Mouse (Mus musculus) heart, postnatal 25 days (tissue): ENCODE results near the gene 1700057G04Rik. TPM values are rescaled to one million over a fixed set of nuclear protein-coding genes. Genes with fewer than 3 reads are reported as not detected.

ENCODE experiments used
- DNase-seq: peaks from one replicate; pipeline ENCODE4 v3.0.0; 2022; ENCODE audit warnings: low spot score
- intact Hi-C: fragments of 180-260 bp; cut with DNase I; formaldehyde crosslinking; loops from one replicate; pipeline ENCODE4 v1.15.1; 2025
- total RNA-seq, 2 experiments: library from RNA; stranded (reverse); gene quantifications; 2 replicates each; pipeline ENCODE4 v1.2.3; 2021

1700057G04Rik gene
- not detected for total RNA-seq

- DNase-seq, result no peak
- intact Hi-C loops, result no loop called here
Observed at GRCm38 (mm10) chr9:92309077-92309476, at the start of gene 1700057G04Rik. 1700057G04Rik (plus strand) TSS chr9:92309377.

DNA sequence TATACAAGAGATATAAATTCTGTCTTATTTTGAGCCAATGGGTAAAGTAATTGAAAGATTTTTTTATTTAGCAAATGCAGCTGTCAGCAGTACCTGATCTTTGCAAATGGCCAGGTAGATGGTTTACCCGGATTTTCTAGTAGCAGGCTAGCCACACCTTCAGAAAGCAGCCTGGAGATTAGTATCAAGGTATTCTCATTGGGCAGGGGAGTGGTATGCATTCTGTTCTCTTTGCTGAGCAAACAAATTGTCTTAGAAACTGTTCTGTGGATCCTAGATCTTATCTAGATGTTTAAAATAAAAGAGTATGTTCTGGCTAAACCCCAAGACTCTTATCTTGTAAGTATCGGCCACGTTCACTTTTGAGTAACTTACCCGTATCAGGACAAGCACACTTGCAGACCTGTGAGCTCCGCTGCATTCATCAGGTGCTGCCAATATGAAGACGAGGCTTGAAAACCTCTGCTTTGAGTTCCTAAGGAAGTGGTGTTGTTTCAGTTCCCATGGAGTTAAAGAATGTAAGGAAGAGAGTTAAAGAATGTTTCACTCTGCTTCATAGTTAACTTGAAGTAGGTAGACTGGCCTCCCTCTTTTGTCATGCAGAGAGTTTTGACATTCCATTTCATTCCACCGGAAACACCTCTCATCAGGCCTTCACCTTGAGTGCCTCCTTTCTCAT lies 48.6 kb upstream of the 1700057G04Rik start:
- DNase-seq, result no peak
- intact Hi-C loops, result no loop called here

DNA sequence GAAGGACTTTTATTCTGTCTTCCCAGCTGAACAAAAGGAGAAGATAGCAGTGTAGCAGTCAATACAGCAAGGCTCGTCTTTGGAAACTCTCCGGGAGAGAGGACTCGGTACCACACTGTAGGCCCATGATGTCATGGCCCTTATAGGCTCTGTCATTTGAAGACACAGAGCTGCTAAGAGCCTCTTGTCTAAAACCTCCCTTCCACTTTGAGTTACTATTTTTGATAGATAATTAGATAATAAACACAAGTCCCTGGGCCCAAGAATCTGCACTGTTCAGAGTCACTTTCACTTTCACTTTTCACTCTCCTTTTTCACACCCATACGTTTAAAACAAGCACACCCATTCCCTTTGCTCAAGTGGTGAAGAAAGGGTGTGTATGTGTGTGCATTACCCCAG lies 43.5 kb upstream of the 1700057G04Rik start:
- intact Hi-C loops, result loop anchor here (2.0 kb wide), 1 partner anchor 15 kb away; no protein-coding TSS in a partner anchor
- DNase-seq, result no peak

- DNase-seq, result no peak
- intact Hi-C loops, result no loop called here
Observed at GRCm38 (mm10) chr9:92266558-92267171, 42.5 kb upstream of the 1700057G04Rik start.

GRCm38 (mm10) chr9:92267732-92268131 lies 41.4 kb upstream of the 1700057G04Rik start:
- DNase-seq, result no peak
- intact Hi-C loops, result no loop called here

DNA sequence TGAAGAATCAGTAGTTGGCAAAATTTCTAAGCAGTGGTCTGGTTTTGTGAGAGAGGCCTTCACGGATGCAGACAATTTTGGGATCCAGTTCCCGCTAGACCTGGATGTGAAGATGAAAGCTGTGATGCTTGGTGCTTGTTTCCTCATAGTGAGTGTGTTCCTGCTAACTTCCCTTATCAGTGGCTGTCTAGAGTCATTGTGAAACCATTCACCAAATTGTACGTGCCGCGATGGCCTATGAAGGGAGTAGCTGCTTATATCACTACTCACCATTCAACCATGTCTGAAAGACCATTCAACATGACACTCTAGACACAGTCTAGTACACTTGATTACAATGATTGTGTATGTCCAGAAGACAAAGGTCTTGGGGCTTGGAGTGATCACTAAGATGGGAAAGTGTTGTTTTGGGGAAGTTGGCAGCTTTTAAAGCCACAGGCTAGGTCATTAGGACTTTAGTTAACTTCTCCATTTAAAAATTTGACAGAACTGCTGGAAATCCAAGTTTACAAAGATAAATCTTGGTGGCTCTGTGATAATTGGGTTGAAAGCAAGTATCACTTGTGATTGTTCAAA lies 39.3 kb upstream of the 1700057G04Rik start:
- intact Hi-C loops, result loop anchor here (5.0 kb wide), 1 partner anchor 187 kb away; the partner anchor contains the start of gene Plscr4
- DNase-seq, result no peak

GRCm38 (mm10) chr9:92270927-92271326 lies 38.2 kb upstream of the 1700057G04Rik start:
- intact Hi-C loops, result loop anchor here (5.0 kb wide), 1 partner anchor 186 kb away; the partner anchor contains the start of gene Plscr4
- peak; percentile 38 for DNase-seq

GRCm38 (mm10) chr9:92272650-92273049 lies 36.5 kb upstream of the 1700057G04Rik start:
- no peak for DNase-seq
- intact Hi-C loops, result loop anchor here (5.0 kb wide), 1 partner anchor 185 kb away; the partner anchor contains the start of gene Plscr4

GRCm38 (mm10) chr9:92273271-92273670 lies 35.9 kb upstream of the 1700057G04Rik start:
- intact Hi-C loops, result loop anchor here (5.0 kb wide), 1 partner anchor 184 kb away; the partner anchor contains the start of gene Plscr4
- DNase-seq, result no peak

GRCm38 (mm10) chr9:92273956-92274762 lies 35.0 kb upstream of the 1700057G04Rik start:
- no peak for DNase-seq
- intact Hi-C loops, result loop anchor here (5.0 kb wide), 1 partner anchor 183 kb away; the partner anchor contains the start of gene Plscr4

DNA sequence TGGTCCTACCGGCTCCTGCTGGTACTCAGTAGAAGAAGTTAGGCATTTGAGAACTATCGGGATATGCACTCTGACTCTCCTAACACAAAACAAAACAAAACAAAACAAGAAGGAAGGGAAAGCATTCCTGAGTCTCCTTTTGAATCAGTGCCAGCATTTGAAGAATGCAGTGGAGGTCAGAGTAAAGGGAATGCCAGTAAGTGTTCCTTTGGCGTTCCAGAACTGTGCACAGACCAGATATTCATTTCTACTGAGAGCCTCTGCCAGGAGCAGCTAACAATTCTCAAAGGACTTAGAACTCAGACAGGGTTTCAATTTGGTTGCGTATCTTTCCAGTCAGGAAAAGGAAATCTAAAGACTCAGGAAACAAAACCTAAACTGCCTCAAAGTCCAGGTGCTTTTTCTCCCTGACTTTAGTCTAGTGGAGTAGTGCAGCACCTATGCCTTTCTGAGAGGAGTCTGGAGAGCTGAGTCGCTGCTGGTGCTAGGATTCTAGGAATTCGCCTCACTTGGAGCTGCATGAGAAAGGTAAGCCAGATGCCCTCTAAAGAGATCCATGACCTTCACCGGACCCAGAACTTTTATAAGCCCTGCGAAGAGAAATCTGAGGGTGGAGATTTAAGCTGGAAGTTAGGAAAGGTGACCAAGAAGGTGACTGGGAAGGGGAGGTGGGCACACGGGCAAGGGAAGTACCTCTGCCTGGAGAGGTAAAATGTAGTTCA lies 33.5 kb upstream of the 1700057G04Rik start, which contains the start of gene Plscr2:
Plscr2 (plus strand) TSS at position 117 of the 722 bp plus-strand sequence.
- DNase-seq, result peak; percentile 14
- intact Hi-C loops, result loop anchor here (5.0 kb wide), 1 partner anchor 53 kb away; no protein-coding TSS in a partner anchor

DNA sequence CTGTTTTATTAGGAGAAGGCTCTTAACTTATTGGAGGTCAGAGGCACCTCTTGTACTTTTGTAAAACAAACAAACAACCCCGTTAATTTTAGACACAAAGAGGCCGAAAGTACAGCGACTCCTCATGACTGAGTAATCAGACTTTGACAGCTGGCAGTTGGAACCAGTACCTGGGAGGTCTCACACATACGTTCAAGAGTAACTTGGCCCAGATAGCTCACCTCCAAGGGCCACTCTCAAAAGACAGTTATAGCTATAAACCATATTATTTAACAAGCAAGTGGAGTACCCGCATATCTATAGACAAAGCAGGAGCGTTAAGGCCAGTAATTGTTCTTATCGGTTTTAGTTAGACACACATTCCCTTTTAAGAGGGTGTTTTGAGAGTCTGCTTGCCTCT lies 32.8 kb upstream of the 1700057G04Rik start:
- no peak for DNase-seq
- intact Hi-C loops, result loop anchor here (5.0 kb wide), 1 partner anchor 54 kb away; no protein-coding TSS in a partner anchor

DNA sequence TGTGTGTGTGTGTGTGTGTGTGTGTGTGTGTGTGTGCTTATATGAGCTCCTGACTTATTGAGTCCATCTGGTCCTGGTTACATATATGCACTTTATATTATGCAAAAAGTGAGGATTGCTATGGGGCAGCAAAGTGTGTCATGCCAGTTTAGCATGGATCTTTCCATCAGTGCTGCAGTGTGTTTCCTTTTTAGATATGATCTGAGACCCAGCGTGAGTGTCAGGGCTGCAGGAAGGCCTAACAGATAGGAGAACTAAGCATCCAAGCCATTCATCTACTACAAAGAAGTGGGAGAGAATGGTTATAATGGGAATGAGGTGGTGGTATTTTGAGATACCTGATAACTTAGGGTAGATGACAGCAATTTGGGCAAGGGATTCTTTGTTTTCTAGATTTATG lies 29.1 kb upstream of the 1700057G04Rik start:
- intact Hi-C loops, result no loop called here
- no peak for DNase-seq

- intact Hi-C loops, result no loop called here
- no peak for DNase-seq
Observed at GRCm38 (mm10) chr9:92282563-92283171, 26.5 kb upstream of the 1700057G04Rik start.

DNA sequence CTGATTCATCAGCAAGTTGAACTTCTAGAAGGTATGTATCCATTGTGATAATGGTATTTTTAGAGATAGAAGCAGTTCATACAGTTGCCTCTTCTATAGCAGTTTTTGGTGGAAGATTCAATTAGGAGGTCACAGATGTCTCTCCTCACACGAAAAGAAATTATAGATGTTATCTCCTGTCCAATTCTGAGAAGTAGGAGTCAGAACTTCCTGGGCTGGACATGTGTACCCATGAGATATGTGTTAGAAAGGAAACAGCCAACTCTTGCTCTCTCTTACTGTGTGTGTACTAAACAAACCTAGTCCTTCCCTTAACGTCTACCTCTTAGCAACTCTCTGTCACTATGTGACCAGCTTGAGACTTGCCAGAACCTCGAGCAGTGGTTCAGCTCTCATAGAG lies 19.5 kb upstream of the 1700057G04Rik start:
- intact Hi-C loops, result no loop called here
- no peak for DNase-seq

DNA sequence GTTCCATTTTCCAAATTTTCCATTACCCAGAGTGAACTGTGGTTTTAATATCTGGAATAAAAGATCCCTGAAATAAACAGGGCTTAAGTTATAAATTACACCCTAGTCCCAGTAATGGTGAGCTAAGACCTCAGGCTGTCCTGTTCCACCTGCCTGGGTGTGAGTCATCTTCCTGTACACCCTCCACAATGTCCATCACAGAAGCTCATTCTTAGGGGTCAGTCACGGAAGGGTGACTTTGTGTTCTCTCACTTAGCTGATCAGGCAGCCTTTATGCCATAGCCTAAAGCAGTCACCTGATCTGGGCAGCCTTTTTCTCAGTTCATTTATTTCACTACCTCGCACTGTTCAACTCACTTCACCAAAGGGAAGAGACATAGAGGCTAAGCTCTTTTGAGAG lies 17.0 kb upstream of the 1700057G04Rik start:
- intact Hi-C loops, result no loop called here
- no peak for DNase-seq

GRCm38 (mm10) chr9:92292922-92293321 lies 16.3 kb upstream of the 1700057G04Rik start:
- intact Hi-C loops, result no loop called here
- DNase-seq, result no peak

DNA sequence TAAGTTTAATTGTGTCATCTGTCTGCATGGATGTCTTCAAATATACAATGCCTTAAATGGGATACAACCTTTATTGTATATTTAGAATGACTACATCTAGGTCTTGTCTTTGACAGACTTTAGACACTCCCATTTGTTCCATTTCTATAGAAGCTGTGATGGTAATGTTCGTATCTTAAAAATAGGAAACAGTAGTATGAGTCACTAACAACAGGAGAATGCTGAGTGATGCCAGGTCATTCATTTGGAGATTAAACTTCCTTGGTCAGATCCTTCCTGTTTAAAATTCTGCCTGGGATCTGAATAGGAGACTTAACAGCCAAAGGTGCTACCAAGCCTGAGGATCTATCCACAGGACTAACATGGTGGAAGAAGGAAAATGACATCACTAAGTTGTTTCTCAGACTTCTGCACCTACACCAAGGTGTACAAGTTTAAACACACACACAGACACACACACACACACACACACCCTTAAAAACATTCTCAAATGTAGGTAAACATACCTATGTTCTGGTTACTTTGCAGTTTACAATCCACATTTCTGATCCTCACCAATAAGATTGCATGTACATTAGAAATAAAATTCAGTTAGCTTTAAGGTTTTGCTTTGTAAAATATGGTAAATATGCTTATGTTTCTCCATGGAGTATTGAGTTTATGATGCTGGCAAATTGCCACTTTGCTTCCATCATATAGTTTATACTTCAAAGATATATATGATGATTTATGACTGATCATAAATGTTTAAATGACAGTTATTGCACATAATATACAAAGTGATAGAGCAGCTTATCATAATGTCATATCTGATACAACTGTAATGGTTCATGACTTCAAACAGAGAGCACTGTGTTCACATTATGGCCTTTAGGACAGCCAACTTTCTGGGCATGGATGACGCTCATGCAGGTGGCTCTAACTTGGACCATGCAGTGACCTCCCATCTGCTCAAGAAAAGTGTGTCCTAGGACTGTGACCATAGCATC lies 15.3 kb upstream of the 1700057G04Rik start:
- no peak for DNase-seq
- intact Hi-C loops, result no loop called here
